Mouse (Mus musculus) ES-Bruce4 (cell line): Measurements from ENCODE around the gene Mettl11b. TPM values are rescaled to one million over a fixed set of nuclear protein-coding genes. Genes with fewer than 3 reads are reported as not detected.
"Not testable (repeated sequence)": the region's sequence is repeated elsewhere in the genome, so short reads cannot be mapped to it uniquely, and the experiment has no call there.

ENCODE experiments used
- H3K27ac ChIP-seq: 2 replicates; pipeline ENCODE4 v1.5.1; 2012; ENCODE audit warnings: low read length, inconsistent platforms; ENCODE audit not compliant: insufficient read depth
- H3K27me3 ChIP-seq: 2 replicates; pipeline ENCODE4 v1.6.1; 2012; ENCODE audit warnings: mild to moderate bottlenecking, low read length, inconsistent platforms; ENCODE audit not compliant: control insufficient read depth, poor library complexity, insufficient read depth, severe bottlenecking
- H3K36me3 ChIP-seq: 2 replicates; pipeline ENCODE4 v1.6.1; 2012; ENCODE audit warnings: inconsistent platforms, mild to moderate bottlenecking, low read length, moderate library complexity; ENCODE audit not compliant: control insufficient read depth, poor library complexity, insufficient read depth, severe bottlenecking
- H3K4me1 ChIP-seq: one replicate; pipeline ENCODE4 v1.8.1; 2011; ENCODE audit warnings: low read length; ENCODE audit not compliant: control insufficient read depth, insufficient read depth
- H3K4me3 ChIP-seq: 2 replicates; pipeline ENCODE4 v1.5.1; 2011; ENCODE audit warnings: low read depth, mild to moderate bottlenecking, low read length
- H3K9ac ChIP-seq: 2 replicates; pipeline ENCODE4 v1.6.1; 2012; ENCODE audit warnings: low read depth, mild to moderate bottlenecking, inconsistent platforms; ENCODE audit not compliant: poor library complexity, severe bottlenecking
- H3K9me3 ChIP-seq: replicated peaks from 2 replicates; pipeline ENCODE4 v1.6.1; 2012; ENCODE audit warnings: mild to moderate bottlenecking, low read length, inconsistent platforms; ENCODE audit not compliant: control insufficient read depth, poor library complexity, insufficient read depth, severe bottlenecking
- CTCF ChIP-seq: IDR thresholded peaks from one replicate; pipeline ENCODE4 v1.8.1; 2011; ENCODE audit warnings: low read depth, low read length
- EP300 ChIP-seq: IDR thresholded peaks from 2 replicates; pipeline ENCODE4 v1.6.1; 2011; ENCODE audit warnings: low read depth, low read length; ENCODE audit not compliant: insufficient read depth
- POLR2A ChIP-seq: IDR thresholded peaks from one replicate; pipeline ENCODE4 v1.8.1; 2011; ENCODE audit warnings: low read length; ENCODE audit not compliant: insufficient read depth
- polyA plus RNA-seq: library from polyadenylated mRNA; stranded (reverse); fragments of >200 nt; gene quantifications from 2 replicates; pipeline ENCODE4 v1.2.4, GENCODE M21; 2011; ENCODE audit warnings: low read depth; ENCODE audit not compliant: missing spikeins, insufficient read depth, insufficient read length

Mettl11b gene
- not detected in 2 replicates for polyA plus RNA-seq

GRCm38 (mm10) chr1:163725106-163725759 lies at the start of gene Mettl11b:
Mettl11b (minus strand) TSS chr1:163725232.
- Histone ChIP-seq H3K4me3 (no peak within 1 kb of the TSS), H3K27ac (no peak within 1 kb of the TSS), H3K4me1 (no peaks in the 10 kb centered on the region), H3K9me3 (peaks cover 3% of the 10 kb centered on the region; the same call in 1 of the 2 replicates), H3K27me3 (no peaks in the 10 kb centered on the region), H3K36me3 (no peaks in the 10 kb centered on the region), H3K9ac (no peak within 1 kb of the TSS)
- TF ChIP-seq EP300 (no peak), POLR2A (no peak), CTCF (no peak)

GRCm38 (mm10) chr1:163757462-163758207 lies 32.6 kb upstream of the Mettl11b start:
- TF ChIP-seq EP300, result no peak
- TF ChIP-seq POLR2A, result no peak
- TF ChIP-seq CTCF, result no peak
- no peak overlapping the region for H3K27ac ChIP-seq
- H3K4me3 ChIP-seq, result no peak overlapping the region
- H3K36me3 ChIP-seq, result no peaks in the 10 kb centered on the region
- H3K4me1 ChIP-seq, result no peaks in the 10 kb centered on the region
- no peaks in the 10 kb centered on the region for H3K9me3 ChIP-seq
- H3K9ac ChIP-seq, result no peak overlapping the region
- H3K27me3 ChIP-seq, result no peaks in the 10 kb centered on the region

GRCm38 (mm10) chr1:163751360-163751992 lies 26.4 kb upstream of the Mettl11b start:
- no peaks in the 10 kb centered on the region for H3K27me3 ChIP-seq
- no peaks in the 10 kb centered on the region for H3K4me1 ChIP-seq
- no peaks in the 10 kb centered on the region for H3K9me3 ChIP-seq
- no peak overlapping the region for H3K27ac ChIP-seq
- no peak overlapping the region for H3K4me3 ChIP-seq
- no peak for TF ChIP-seq POLR2A
- H3K36me3 ChIP-seq, result no peaks in the 10 kb centered on the region
- no peak overlapping the region for H3K9ac ChIP-seq

GRCm38 (mm10) chr1:163737239-163737533 lies 12.2 kb upstream of the Mettl11b start:
- Histone ChIP-seq H3K4me3 (no peak overlapping the region), H3K27ac (no peak overlapping the region), H3K9ac (no peak overlapping the region), H3K9me3 (no peaks in the 10 kb centered on the region; the same call in 1 of the 2 replicates), H3K4me1 (no peaks in the 10 kb centered on the region), H3K27me3 (no peaks in the 10 kb centered on the region), H3K36me3 (no peaks in the 10 kb centered on the region)
- TF ChIP-seq EP300 (no peak), POLR2A (no peak), CTCF (no peak)

- Histone ChIP-seq H3K27ac (no peak overlapping the region), H3K4me1 (no peaks in the 10 kb centered on the region), H3K27me3 (no peaks in the 10 kb centered on the region), H3K4me3 (no peak overlapping the region), H3K9ac (no peak overlapping the region), H3K9me3 (peaks cover 5% of the 10 kb centered on the region), H3K36me3 (no peaks in the 10 kb centered on the region)
- TF ChIP-seq POLR2A (no peak), EP300 (no peak), CTCF (no peak)
Measured at GRCm38 (mm10) chr1:163736441-163737238, 11.6 kb upstream of the Mettl11b start.

GRCm38 (mm10) chr1:163731166-163731565 lies 6.1 kb upstream of the Mettl11b start:
- H3K4me1 ChIP-seq, H3K4me3 ChIP-seq, H3K36me3 ChIP-seq, H3K9ac ChIP-seq, H3K27me3 ChIP-seq: not testable (repeated sequence)
- Histone ChIP-seq H3K9me3 (peaks cover 12% of the 10 kb centered on the region), H3K27ac (peak overlapping the region; percentile 41; the same call in 1 of the 2 replicates)
